Mouse (Mus musculus): ENCODE measurements around the gene Armc12.

- TF ChIP-seq POLR2A (IDR thresholded peaks at IDR 0.05; ENCODE audit: insufficient read depth, low read length): no peak
- no peak for TF ChIP-seq CTCF (IDR thresholded peaks at IDR 0.05; ENCODE audit: low read depth, low read length)
- no peak for TF ChIP-seq EP300 (IDR thresholded peaks at IDR 0.05; ENCODE audit: insufficient read depth, low read depth, low read length)
Observed at GRCm38 (mm10) chr17:28520561-28520960, 10.0 kb upstream of the Armc12 start.
